Mouse (Mus musculus) stomach, embryonic 16.5 days (tissue): ENCODE measurements around the gene Olfr11. TPM values are rescaled to one million over a fixed set of nuclear protein-coding genes. Genes with fewer than 3 reads are reported as not detected.

ENCODE experiments used
- ATAC-seq: fragments of 200-750 bp; cut with Nextera tagmentation; 2 replicates; pipeline ENCODE4 v1.8.0; 2017; ENCODE audit warnings: moderate number of reproducible peaks, moderate TSS enrichment; ENCODE audit not compliant: insufficient read depth, low FRiP score
- H3K27ac ChIP-seq: fragments of 300-500 bp; sonication (generic); 2 replicates; pipeline ENCODE4 v1.5.1; 2014; ENCODE audit warnings: low read length
- H3K27me3 ChIP-seq: fragments of 300-500 bp; sonication (generic); 2 replicates; pipeline ENCODE4 v1.6.1; 2014; ENCODE audit warnings: low read length, control low read depth, mixed read lengths; ENCODE audit not compliant: control insufficient read depth, insufficient read depth
- H3K36me3 ChIP-seq: fragments of 300-500 bp; sonication (generic); 2 replicates; pipeline ENCODE4 v1.6.1; 2014; ENCODE audit warnings: low read length; ENCODE audit not compliant: control insufficient read depth, insufficient read depth
- H3K4me1 ChIP-seq: fragments of 300-500 bp; sonication (generic); 2 replicates; pipeline ENCODE4 v1.6.1; 2014; ENCODE audit warnings: low read length, control low read depth, mixed read lengths; ENCODE audit not compliant: control insufficient read depth, insufficient read depth
- H3K4me2 ChIP-seq: fragments of 300-500 bp; sonication (generic); 2 replicates; pipeline ENCODE4 v1.6.1; 2014; ENCODE audit warnings: low read depth, low read length, mixed read lengths
- H3K4me3 ChIP-seq: fragments of 300-500 bp; sonication (generic); replicated peaks from 2 replicates; pipeline ENCODE4 v1.5.1; 2014; ENCODE audit warnings: mild to moderate bottlenecking, low read length
- H3K9ac ChIP-seq: fragments of 300-500 bp; sonication (generic); 2 replicates; pipeline ENCODE4 v1.6.1; 2014; ENCODE audit warnings: low read length
- H3K9me3 ChIP-seq: fragments of 300-500 bp; sonication (generic); replicated peaks from 2 replicates; pipeline ENCODE4 v1.6.1; 2016; ENCODE audit warnings: low read length, control low read depth; ENCODE audit not compliant: control insufficient read depth
- WGBS: fragments of 180-500 bp; shearing (Covaris S2); extraction: QIAGEN DNeasy Blood & Tissue Kit; methylation state at CpG from one replicate; pipeline ENCODE4 v1.1.7; 2014; 5-methylcytosine and 5-hydroxymethylcytosine counted together
- polyA plus RNA-seq: library from polyadenylated mRNA; unstranded; fragments of >200 nt; fragmentation: Nextera tagmentation; extraction: Ambion mirVana; gene quantifications from 2 replicates; pipeline ENCODE4 v1.2.1, GENCODE M21; 2015

Olfr11 gene
- not detected in 2 replicates for polyA plus RNA-seq

DNA sequence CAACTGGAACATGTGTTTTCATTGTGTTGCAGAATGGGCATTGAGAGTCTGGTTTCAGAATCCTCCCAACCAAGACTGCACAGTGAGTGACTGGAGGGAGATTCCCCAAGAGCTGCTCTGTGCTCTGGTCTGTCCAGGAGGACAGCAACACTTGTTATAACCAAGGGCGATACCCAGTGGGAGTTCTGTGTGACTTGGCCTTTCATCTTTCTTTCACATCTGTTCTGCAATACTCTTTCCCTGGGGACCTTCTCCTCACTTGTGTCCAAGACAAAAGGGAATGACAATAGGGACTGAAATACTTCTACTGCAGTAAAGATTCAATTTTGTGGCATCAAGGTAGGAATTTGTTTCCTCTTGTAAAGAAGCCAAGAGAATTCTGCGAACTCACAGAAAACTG, at the start of gene Olfr11:
Gene Olfr11, minus strand, starts transcription at position 101 of the 400 bp plus-strand sequence.
- H3K4me3 ChIP-seq: no peak within 1 kb of the TSS
- H3K27me3 ChIP-seq: no peaks in the 10 kb centered on the region
- H3K36me3 ChIP-seq: no peaks in the 10 kb centered on the region
- no peak for ATAC-seq
- no peak within 1 kb of the TSS for H3K4me2 ChIP-seq
- no peak within 1 kb of the TSS for H3K27ac ChIP-seq
- H3K9ac ChIP-seq: no peak within 1 kb of the TSS
- H3K4me1 ChIP-seq: no peaks in the 10 kb centered on the region
- WGBS: 82% methylated on average over 2 of the region's 2 CpGs
- no peaks in the 10 kb centered on the region for H3K9me3 ChIP-seq

DNA sequence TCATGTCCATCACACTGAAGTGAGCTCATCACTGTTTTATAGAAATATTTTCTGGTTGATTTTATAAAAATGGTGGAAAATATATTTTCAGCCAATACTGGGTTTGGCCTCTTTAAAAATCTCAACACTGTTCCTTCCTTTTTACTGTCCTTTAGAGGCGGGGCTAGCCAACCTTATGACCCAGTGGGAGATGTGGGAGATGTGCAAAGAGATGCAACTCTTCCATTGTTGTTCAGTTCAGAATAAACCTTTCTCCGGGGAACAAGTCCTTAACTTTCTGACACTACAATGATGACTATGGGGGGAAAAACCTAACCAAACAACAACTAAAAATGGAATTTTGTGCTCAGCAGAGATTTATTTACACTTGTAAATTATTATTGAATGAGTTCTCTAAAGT, 35.0 kb upstream of the Olfr11 start, which contains the start of gene Olfr1360:
Gene Olfr1360, minus strand, starts transcription at position 101 of the 400 bp plus-strand sequence.
- no peak within 1 kb of the TSS for H3K4me3 ChIP-seq
- H3K36me3 ChIP-seq: no peaks in the 10 kb centered on the region
- no peak within 1 kb of the TSS for H3K27ac ChIP-seq
- 84% methylated on average over 2 of the region's 2 CpGs for WGBS
- no peaks in the 10 kb centered on the region for H3K9me3 ChIP-seq
- no peaks in the 10 kb centered on the region for H3K4me1 ChIP-seq
- no peak within 1 kb of the TSS for H3K4me2 ChIP-seq
- no peak for ATAC-seq
- no peak within 1 kb of the TSS for H3K9ac ChIP-seq
- no peaks in the 10 kb centered on the region for H3K27me3 ChIP-seq

DNA sequence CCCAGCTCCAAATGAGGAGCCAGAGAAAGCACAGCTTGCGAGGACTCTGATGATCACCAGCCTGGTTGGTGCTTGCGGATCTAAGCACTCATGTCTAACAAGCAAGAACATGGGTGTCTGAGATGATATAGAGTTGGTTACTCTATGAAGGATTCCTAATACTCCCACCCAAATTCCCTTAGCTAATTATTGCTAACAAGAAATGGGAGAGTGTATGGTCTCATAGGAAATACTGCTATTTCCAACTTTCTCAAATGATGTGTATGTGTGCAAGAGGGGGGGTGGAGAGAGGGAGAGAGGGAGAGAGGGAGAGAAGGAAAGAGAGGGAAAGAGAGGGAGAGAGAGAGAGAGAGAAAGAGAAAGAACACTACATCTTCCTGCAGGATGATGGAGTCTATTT, 21.0 kb upstream of the Olfr11 start, which contains the start of gene Olfr1361:
Gene Olfr1361, minus strand, starts transcription at position 101 of the 400 bp plus-strand sequence.
- 55% methylated on average over 2 of the region's 2 CpGs for WGBS
- no peak for ATAC-seq

GRCm38 (mm10) chr13:21613922-21614321, 28.4 kb downstream of the Olfr11 start, which contains the start of gene Olfr1362:
TSS of gene Olfr1362 (minus strand) at chr13:21614022.
- Histone ChIP-seq H3K9ac (no peak within 1 kb of the TSS), H3K27ac (no peak within 1 kb of the TSS), H3K9me3 (no peaks in the 10 kb centered on the region), H3K4me2 (no peak within 1 kb of the TSS), H3K4me3 (no peak within 1 kb of the TSS), H3K4me1 (no peaks in the 10 kb centered on the region), H3K27me3 (no peaks in the 10 kb centered on the region), H3K36me3 (no peaks in the 10 kb centered on the region)
- ATAC-seq: no peak

More for the DNA sequence above, 21.0 kb upstream of the Olfr11 start, which contains the start of gene Olfr1361:
- Histone ChIP-seq H3K27ac (no peak within 1 kb of the TSS), H3K4me2 (no peak within 1 kb of the TSS), H3K4me3 (no peak within 1 kb of the TSS), H3K9me3 (no peaks in the 10 kb centered on the region), H3K9ac (no peak within 1 kb of the TSS), H3K36me3 (no peaks in the 10 kb centered on the region), H3K4me1 (no peaks in the 10 kb centered on the region), H3K27me3 (no peaks in the 10 kb centered on the region)

GRCm38 (mm10) chr13:21591618-21592017, 50.7 kb downstream of the Olfr11 start:
- Histone ChIP-seq H3K4me3 (no peak overlapping the region), H3K27me3 (no peaks in the 10 kb centered on the region), H3K9ac (no peak overlapping the region), H3K36me3 (no peaks in the 10 kb centered on the region), H3K27ac (no peak overlapping the region), H3K9me3 (0 out of 2 replicates have a peak, but pooled peaks cover 3% of the 10 kb centered on the region), H3K4me1 (no peaks in the 10 kb centered on the region), H3K4me2 (no peak overlapping the region)
- no peak; the same call in 1 of the 2 replicates for ATAC-seq
- 46% methylated on average over 2 of the region's 2 CpGs for WGBS

Other genes with a start within 250 kb of the Olfr11 start
- gene Zkscan3, start 239.8 kb downstream of the Olfr11 start, polyA plus RNA-seq: 66.8 and 73.7 TPM in 2 replicates
- gene Pgbd1, start 201.5 kb downstream of the Olfr11 start, polyA plus RNA-seq: 2.3 and 2.4 TPM in 2 replicates
- gene Zscan26, start 188.8 kb downstream of the Olfr11 start, polyA plus RNA-seq: 27.1 and 30.3 TPM in 2 replicates
- gene Nkapl, start 174.0 kb downstream of the Olfr11 start, polyA plus RNA-seq: 1.3 and 1.6 TPM in 2 replicates
- 2.8 and 3.4 TPM in 2 replicates for gene Zkscan4, start 163.6 kb downstream of the Olfr11 start, polyA plus RNA-seq
- not detected in 2 replicates for gene Gm10065, start 163.1 kb downstream of the Olfr11 start, polyA plus RNA-seq
- gene AK157302, start 147.3 kb downstream of the Olfr11 start, polyA plus RNA-seq: 0.48 and 1.3 TPM in 2 replicates
- gene Gm11273, start 141.1 kb downstream of the Olfr11 start, polyA plus RNA-seq: 6.7 and 20.9 TPM in 2 replicates
- gene Zkscan8, start 111.4 kb downstream of the Olfr11 start, polyA plus RNA-seq: 6.1 and 6.8 TPM in 2 replicates
- gene Olfr1366, start 99.7 kb downstream of the Olfr11 start, polyA plus RNA-seq: 0.14 and 0.18 TPM in 2 replicates
- gene Olfr1535, start 82.6 kb downstream of the Olfr11 start, polyA plus RNA-seq: 0.13 TPM in 1 of 2 replicates, not detected in the other
- gene Olfr1364, start 60.8 kb downstream of the Olfr11 start, polyA plus RNA-seq: not detected in 2 replicates
- not detected in 2 replicates for gene Olfr1362, start 28.5 kb downstream of the Olfr11 start, polyA plus RNA-seq
- gene Olfr1361, start 20.9 kb upstream of the Olfr11 start, polyA plus RNA-seq: not detected in 2 replicates
- not detected in 2 replicates for gene Olfr1360, start 34.9 kb upstream of the Olfr11 start, polyA plus RNA-seq
- gene Olfr1359, start 55.6 kb upstream of the Olfr11 start, polyA plus RNA-seq: not detected in 2 replicates
- gene Hist1h2bl, start 73.6 kb upstream of the Olfr11 start, polyA plus RNA-seq: 1.5 and 3.8 TPM in 2 replicates
- gene Hist1h2ai, start 73.9 kb upstream of the Olfr11 start, polyA plus RNA-seq: 7.3 and 11.8 TPM in 2 replicates
- gene Hist1h3h, start 75.1 kb upstream of the Olfr11 start, polyA plus RNA-seq: 4.6 and 5.6 TPM in 2 replicates
- gene Hist1h2bm, start 79.5 kb upstream of the Olfr11 start, polyA plus RNA-seq: 1.9 and 2.5 TPM in 2 replicates
- 1.7 and 2.3 TPM in 2 replicates for gene Hist1h4j, start 92.5 kb upstream of the Olfr11 start, polyA plus RNA-seq
- 3.9 and 8.4 TPM in 2 replicates for gene Hist1h4k, start 108.0 kb upstream of the Olfr11 start, polyA plus RNA-seq
- gene Hist1h2ak, start 111.3 kb upstream of the Olfr11 start, polyA plus RNA-seq: 18.1 and 21.5 TPM in 2 replicates
- 1.3 and 2.9 TPM in 2 replicates for gene Hist1h2bn, start 111.6 kb upstream of the Olfr11 start, polyA plus RNA-seq
- gene Hist1h1b, start 138.1 kb upstream of the Olfr11 start, polyA plus RNA-seq: 9.6 and 10.6 TPM in 2 replicates
- gene Hist1h3i, start 140.9 kb upstream of the Olfr11 start, polyA plus RNA-seq: 59.9 and 94.5 TPM in 2 replicates
- 1.9 and 2.6 TPM in 2 replicates for gene Hist1h2an, start 144.7 kb upstream of the Olfr11 start, polyA plus RNA-seq
- gene Hist1h2bp, start 144.9 kb upstream of the Olfr11 start, polyA plus RNA-seq: 0.77 and 1.4 TPM in 2 replicates
- 9.1 and 14.2 TPM in 2 replicates for gene Hist1h2bq, start 167.7 kb upstream of the Olfr11 start, polyA plus RNA-seq
- 1.5 TPM in 1 of 2 replicates, not detected in the other for gene Hist1h2ao, start 167.9 kb upstream of the Olfr11 start, polyA plus RNA-seq
- gene Hist1h4m, start 169.2 kb upstream of the Olfr11 start, polyA plus RNA-seq: not detected in 2 replicates
- gene Hist1h4n, start 189.7 kb upstream of the Olfr11 start, polyA plus RNA-seq: 13.0 and 15.5 TPM in 2 replicates
- gene Hist1h2ap, start 191.0 kb upstream of the Olfr11 start, polyA plus RNA-seq: 1,905 and 2,657 TPM in 2 replicates
- 11.8 and 18.5 TPM in 2 replicates for gene Hist1h2br, start 191.2 kb upstream of the Olfr11 start, polyA plus RNA-seq